Comparison of ENCODE assay signal across 8 mouse cellular contexts in genomic region chr19:25285756-25286538, GRCm38 (mm10). TPM values are rescaled to one million over a fixed set of nuclear protein-coding genes. Genes with fewer than 3 reads are reported as not detected.
DNase-seq lines count a peak whose midpoint lies in the region; ATAC-seq lines count a peak whose summit lies in the region.

No protein-coding gene starts in this region.

- intact Hi-C loops in left cerebral cortex, postnatal 36 days (cut with DNase I): no loop called here

- DNase-seq in testis, postnatal 10 days (ENCODE audit: low spot score): peak; percentile 64
- DNase-seq in testis, postnatal 14 days (ENCODE audit: low spot score): no peak
- DNase-seq in cerebellum, postnatal 36 days: peak; percentile 30 to 47
- peak; percentile 78 for DNase-seq in kidney, adult 18-20 months
- peak; percentile 21 to 33 for DNase-seq in left cerebral cortex, postnatal 36 days (ENCODE audit: low spot score in 2 of 2)
- no peak for DNase-seq in urinary bladder, adult 18-20 months (ENCODE audit: low spot score in 2 of 2)
- DNase-seq in spleen, postnatal 36 days (ENCODE audit: low spot score in 2 of 2): no peak

- no peak for ATAC-seq in inflammation-experienced regulatory T-cells, adult 6 months

RNA-seq across cellular contexts. Expression of gene Kank1, which starts 49.2 kb away (rescaled TPM):
- total RNA-seq in left cerebral cortex, postnatal 36 days (2021): 10 to 100 TPM; 17.5 to 17.9 TPM
- not detected for polyA plus RNA-seq in inflammation-experienced regulatory T-cells, adult 6 months (2017; shearing (Covaris generic))

Comparison
In these comparisons a context has a peak if more than half of its experiments do, and no peak if none do; other contexts are left out.
1. DNase-seq: peak in testis, postnatal 10 days (single experiment), cerebellum, postnatal 36 days (2 of 2), kidney, adult 18-20 months (single experiment) and left cerebral cortex, postnatal 36 days (2 of 2); none in testis, postnatal 14 days (single experiment), urinary bladder, adult 18-20 months (0 of 2) and spleen, postnatal 36 days (0 of 2).